10 mouse cellular contexts compared by ENCODE assay signal in the genomic region with DNA sequence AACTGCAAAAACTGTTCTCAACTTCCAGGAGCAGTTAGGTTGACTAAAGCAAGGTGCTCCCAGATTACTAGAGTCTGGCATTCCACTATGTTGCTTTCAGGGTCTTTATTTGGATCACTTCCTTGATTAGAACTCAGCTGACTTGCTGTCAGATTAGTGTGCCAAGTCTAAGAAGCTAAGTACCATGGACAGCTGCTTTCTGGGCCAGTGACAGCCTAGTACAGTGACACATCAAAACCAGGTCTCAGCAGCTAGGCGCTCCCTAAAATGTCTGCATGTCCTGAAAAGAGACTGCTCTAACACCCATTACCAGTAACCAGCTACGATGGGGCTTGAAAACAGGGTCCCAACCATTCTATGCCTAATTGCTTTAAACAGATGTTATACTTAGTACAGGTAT. TPM values are rescaled to one million over a fixed set of nuclear protein-coding genes. Genes with fewer than 3 reads are reported as not detected.
DNase-seq lines count a peak whose midpoint lies in the region; ATAC-seq and TF ChIP-seq lines count a peak whose summit lies in the region.
"Had no signal": no experiment of that assay in that cellular context is flagged by ENCODE, and none has a peak within 500 bp of the region (broad histone marks: within the 10 kb centered on the region; RNA-seq: fewer than 3 reads in every experiment).

No protein-coding gene starts in this region.

- ATAC-seq in heart, embryonic 11.5 days (replicated peaks; ENCODE audit: insufficient number of reproducible peaks, low FRiP score, low TSS enrichment): no peak
- peak; percentile 28; the same call in 1 of the 2 replicates for ATAC-seq in midbrain, embryonic 16.5 days
- ATAC-seq in midbrain, embryonic 15.5 days (replicated peaks): no peak
- no peak for ATAC-seq in CD4-positive, CD25-positive, alpha-beta regulatory T cell, adult 4 months

- intact Hi-C loops in heart, postnatal 10 days (cut with DNase I): loop anchor here (10.0 kb wide), 1 partner anchor 187 kb away; no protein-coding TSS in a partner anchor

- no peaks in the 10 kb centered on the region for H3K4me1 ChIP-seq in heart, embryonic 11.5 days (ENCODE audit: control insufficient read depth, insufficient read depth, low read length)
- peaks cover 2% of the 10 kb centered on the region; the same call in 1 of the 2 replicates for H3K4me1 ChIP-seq in midbrain, embryonic 16.5 days (ENCODE audit: control insufficient read depth, insufficient read depth, low read length)
- peaks cover 7% of the 10 kb centered on the region; the same call in 1 of the 2 replicates for H3K4me1 ChIP-seq in midbrain, embryonic 15.5 days
- H3K4me1 ChIP-seq in thymus, adult 2 months (replicated peaks; ENCODE audit: control insufficient read depth, insufficient read depth, low read length): no peaks in the 10 kb centered on the region
- H3K4me1 ChIP-seq: embryonic facial prominence, embryonic 12.5 days had no signal

- H3K4me3 ChIP-seq in heart, embryonic 11.5 days (ENCODE audit: low read depth, low read length): no peak overlapping the region
- no peak overlapping the region for H3K4me3 ChIP-seq in midbrain, embryonic 16.5 days (ENCODE audit: low read depth, low read length)
- no peak overlapping the region for H3K4me3 ChIP-seq in midbrain, embryonic 15.5 days
- H3K4me3 ChIP-seq in thymus, adult 2 months (ENCODE audit: control insufficient read depth, insufficient read depth, low read length): no peak overlapping the region
- H3K4me3 ChIP-seq: embryonic facial prominence, embryonic 12.5 days had no signal

- 44% methylated on average over 2 of the region's 2 CpGs for WGBS in heart, embryonic 11.5 days (ENCODE audit: insufficient replicate concordance)
- 61% methylated on average over 2 of the region's 2 CpGs for WGBS in midbrain, embryonic 16.5 days
- WGBS in midbrain, embryonic 15.5 days: 63% methylated on average over 2 of the region's 2 CpGs
- WGBS in thymus, adult 2 months: 49% methylated on average over 2 of the region's 2 CpGs

- H3K4me2 ChIP-seq in heart, embryonic 11.5 days: no peak overlapping the region
- no peak overlapping the region for H3K4me2 ChIP-seq in midbrain, embryonic 16.5 days (ENCODE audit: low read length)
- H3K4me2 ChIP-seq in midbrain, embryonic 15.5 days: no peak overlapping the region
- H3K4me2 ChIP-seq: embryonic facial prominence, embryonic 12.5 days had no signal

- H3K36me3 ChIP-seq in heart, embryonic 11.5 days (ENCODE audit: control insufficient read depth, insufficient read depth, low read length): no peaks in the 10 kb centered on the region
- H3K36me3 ChIP-seq in midbrain, embryonic 16.5 days (ENCODE audit: control insufficient read depth, insufficient read depth, low read length): no peaks in the 10 kb centered on the region
- H3K36me3 ChIP-seq in midbrain, embryonic 15.5 days (replicated peaks): no peaks in the 10 kb centered on the region
- no peaks in the 10 kb centered on the region for H3K36me3 ChIP-seq in thymus, adult 2 months (ENCODE audit: control insufficient read depth, insufficient read depth, low read length)
- H3K36me3 ChIP-seq: embryonic facial prominence, embryonic 12.5 days had no signal

- H3K9ac ChIP-seq in heart, embryonic 11.5 days (ENCODE audit: low read depth, low read length): no peak overlapping the region
- no peak overlapping the region for H3K9ac ChIP-seq in midbrain, embryonic 16.5 days (ENCODE audit: low read depth, low read length)
- no peak overlapping the region for H3K9ac ChIP-seq in midbrain, embryonic 15.5 days
- H3K9ac ChIP-seq: embryonic facial prominence, embryonic 12.5 days had no signal

- H3K27ac ChIP-seq in heart, embryonic 11.5 days (ENCODE audit: low read depth, low read length): no peak overlapping the region
- H3K27ac ChIP-seq in midbrain, embryonic 16.5 days (ENCODE audit: low read length): no peak overlapping the region
- no peak overlapping the region for H3K27ac ChIP-seq in midbrain, embryonic 15.5 days
- no peak overlapping the region for H3K27ac ChIP-seq in thymus, adult 2 months (ENCODE audit: control insufficient read depth, insufficient read depth, low read length)
- H3K27ac ChIP-seq: embryonic facial prominence, embryonic 12.5 days had no signal

- peak; percentile 66 to 74 for DNase-seq in heart, postnatal 10 days
- DNase-seq in embryo, embryonic 11 days: peak; percentile 70
- DNase-seq in retina, postnatal 1 day: peak; percentile 72
- no peak for DNase-seq in thymus, adult 2 months

- no peaks in the 10 kb centered on the region; the same call in 1 of the 2 replicates for H3K9me3 ChIP-seq in heart, embryonic 11.5 days (replicated peaks; ENCODE audit: control insufficient read depth, low read length)
- H3K9me3 ChIP-seq in midbrain, embryonic 16.5 days (replicated peaks; ENCODE audit: control insufficient read depth, low read length, poor library complexity, severe bottlenecking): no peaks in the 10 kb centered on the region
- no peaks in the 10 kb centered on the region for H3K9me3 ChIP-seq in midbrain, embryonic 15.5 days
- H3K9me3 ChIP-seq: embryonic facial prominence, embryonic 12.5 days had no signal

- no peak for TF ChIP-seq CTCF in thymus, adult 2 months (IDR thresholded peaks at IDR 0.05; ENCODE audit: borderline replicate concordance, control insufficient read depth, extremely low read depth, insufficient read depth, low read length, poor library complexity)

- no peak for TF ChIP-seq POLR2A in thymus, adult 2 months (IDR thresholded peaks at IDR 0.05; ENCODE audit: control insufficient read depth, extremely low read depth, insufficient read depth, low read length, poor library complexity)

- no peaks in the 10 kb centered on the region for H3K27me3 ChIP-seq in heart, embryonic 11.5 days (ENCODE audit: control insufficient read depth, insufficient read depth, low read length)
- H3K27me3 ChIP-seq in midbrain, embryonic 16.5 days (ENCODE audit: control insufficient read depth, insufficient read depth, low read depth, low read length): no peaks in the 10 kb centered on the region
- H3K27me3 ChIP-seq in midbrain, embryonic 15.5 days (replicated peaks): no peaks in the 10 kb centered on the region
- H3K27me3 ChIP-seq in thymus, adult 2 months (ENCODE audit: control insufficient read depth, insufficient read depth, low read length): no peaks in the 10 kb centered on the region
- H3K27me3 ChIP-seq: embryonic facial prominence, embryonic 12.5 days had no signal

RNA-seq across cellular contexts. Expression of gene Slc24a2, which starts 8.7 kb away (rescaled TPM):
- 1 to 10 TPM; 3.7 to 3.9 TPM for total RNA-seq in heart, postnatal 10 days (2021)
- polyA plus RNA-seq in heart, embryonic 11.5 days (2014; fragmentation: Nextera tagmentation; extraction: Ambion mirVana): 6.5 and 8.4 TPM in 2 replicates
- polyA plus RNA-seq in midbrain, embryonic 16.5 days (2015; fragmentation: Nextera tagmentation; extraction: Ambion mirVana): 4.3 and 4.5 TPM in 2 replicates
- polyA plus RNA-seq in midbrain, embryonic 15.5 days (2015; fragmentation: Nextera tagmentation; extraction: Ambion mirVana): 3.2 and 3.9 TPM in 2 replicates
- not detected for polyA plus RNA-seq in CD4-positive, CD25-positive, alpha-beta regulatory T cell, adult 4 months (2017; shearing (Covaris generic))
- 0.01 and 0.03 TPM in 2 replicates for polyA plus RNA-seq in thymus, adult 2 months (2012; rRNA removed)
- total RNA-seq: liver, adult 2 months had no signal
- polyA plus RNA-seq: liver, adult 2 months had no signal
